Mouse (Mus musculus): Measurements from ENCODE around the gene Btbd9. TPM values are rescaled to one million over a fixed set of nuclear protein-coding genes. Genes with fewer than 3 reads are reported as not detected.

Gene Btbd9
- polyA plus RNA-seq, 1 experiment = 21.3 TPM

GRCm38 (mm10) chr17:30564407-30564806 is 11.9 kb downstream of the Btbd9 start:
- TF ChIP-seq POLR2A (IDR thresholded peaks at IDR 0.05; ENCODE audit: low read depth, low read length) = no peak
- H3K4me3 ChIP-seq (ENCODE audit: insufficient read depth, low read length) = no peak overlapping the region
- peaks cover 4% of the 10 kb centered on the region for H3K4me1 ChIP-seq (ENCODE audit: control insufficient read depth, insufficient read depth, low read length)
- no peak overlapping the region for H3K27ac ChIP-seq (ENCODE audit: insufficient read depth, low read length)

- no peak overlapping the region for H3K4me3 ChIP-seq (ENCODE audit: insufficient read depth, low read length)
- H3K27ac ChIP-seq (ENCODE audit: insufficient read depth, low read length) = no peak overlapping the region
- no peak for TF ChIP-seq POLR2A (IDR thresholded peaks at IDR 0.05; ENCODE audit: low read depth, low read length)
- TF ChIP-seq CTCF (IDR thresholded peaks at IDR 0.05; ENCODE audit: borderline replicate concordance, insufficient read depth, low read length) = no peak
- peaks cover 4% of the 10 kb centered on the region for H3K4me1 ChIP-seq (ENCODE audit: control insufficient read depth, insufficient read depth, low read length)
Measured at GRCm38 (mm10) chr17:30563484-30564075, 12.7 kb downstream of the Btbd9 start.

DNA sequence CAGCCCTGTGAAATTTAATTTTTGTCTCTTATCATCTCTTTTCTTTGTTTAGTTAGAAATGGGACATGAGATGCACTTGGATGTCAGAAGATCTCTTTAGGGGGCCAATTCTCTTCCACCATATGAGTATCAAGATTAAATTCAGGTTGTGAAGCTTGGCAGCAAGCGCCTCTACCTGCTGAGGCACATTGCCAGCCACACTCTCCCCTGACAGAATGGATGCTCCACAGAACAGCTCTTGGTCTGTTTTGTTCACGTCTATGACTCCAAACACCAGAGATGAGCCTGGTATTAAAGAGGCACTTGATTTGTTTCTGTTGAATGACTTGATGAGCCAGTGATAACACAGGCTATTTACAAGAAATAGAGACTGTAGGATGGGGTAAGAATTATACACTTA is 13.5 kb downstream of the Btbd9 start:
- Histone ChIP-seq H3K4me3 (ENCODE audit: insufficient read depth, low read length) (no peak overlapping the region), H3K27ac (ENCODE audit: insufficient read depth, low read length) (no peak overlapping the region), H3K4me1 (ENCODE audit: control insufficient read depth, insufficient read depth, low read length) (peaks cover 4% of the 10 kb centered on the region)
- no peak for TF ChIP-seq POLR2A (IDR thresholded peaks at IDR 0.05; ENCODE audit: low read depth, low read length)
- TF ChIP-seq CTCF (IDR thresholded peaks at IDR 0.05; ENCODE audit: borderline replicate concordance, insufficient read depth, low read length) = no peak

- H3K4me3 ChIP-seq (ENCODE audit: insufficient read depth, low read length) = no peak overlapping the region
- peaks cover 2% of the 10 kb centered on the region; the same call in 1 of the 2 replicates for H3K4me1 ChIP-seq (ENCODE audit: control insufficient read depth, insufficient read depth, low read length)
- H3K27ac ChIP-seq (ENCODE audit: insufficient read depth, low read length) = no peak overlapping the region
- no peak for TF ChIP-seq POLR2A (IDR thresholded peaks at IDR 0.05; ENCODE audit: low read depth, low read length)
- no peak for TF ChIP-seq CTCF (IDR thresholded peaks at IDR 0.05; ENCODE audit: borderline replicate concordance, insufficient read depth, low read length)
Measured at GRCm38 (mm10) chr17:30559536-30559935, 16.8 kb downstream of the Btbd9 start.

GRCm38 (mm10) chr17:30558623-30559022 is 17.7 kb downstream of the Btbd9 start:
- H3K27ac ChIP-seq (ENCODE audit: insufficient read depth, low read length) = no peak overlapping the region
- H3K4me3 ChIP-seq (ENCODE audit: insufficient read depth, low read length) = no peak overlapping the region
- H3K4me1 ChIP-seq (ENCODE audit: control insufficient read depth, insufficient read depth, low read length) = 0 out of 2 replicates have a peak, but pooled peaks cover 2% of the 10 kb centered on the region
- no peak for TF ChIP-seq CTCF (IDR thresholded peaks at IDR 0.05; ENCODE audit: borderline replicate concordance, insufficient read depth, low read length)
- TF ChIP-seq POLR2A (IDR thresholded peaks at IDR 0.05; ENCODE audit: low read depth, low read length) = no peak

- H3K4me3 ChIP-seq (ENCODE audit: insufficient read depth, low read length) = no peak overlapping the region
Measured at GRCm38 (mm10) chr17:30556512-30556911, 19.8 kb downstream of the Btbd9 start.

DNA sequence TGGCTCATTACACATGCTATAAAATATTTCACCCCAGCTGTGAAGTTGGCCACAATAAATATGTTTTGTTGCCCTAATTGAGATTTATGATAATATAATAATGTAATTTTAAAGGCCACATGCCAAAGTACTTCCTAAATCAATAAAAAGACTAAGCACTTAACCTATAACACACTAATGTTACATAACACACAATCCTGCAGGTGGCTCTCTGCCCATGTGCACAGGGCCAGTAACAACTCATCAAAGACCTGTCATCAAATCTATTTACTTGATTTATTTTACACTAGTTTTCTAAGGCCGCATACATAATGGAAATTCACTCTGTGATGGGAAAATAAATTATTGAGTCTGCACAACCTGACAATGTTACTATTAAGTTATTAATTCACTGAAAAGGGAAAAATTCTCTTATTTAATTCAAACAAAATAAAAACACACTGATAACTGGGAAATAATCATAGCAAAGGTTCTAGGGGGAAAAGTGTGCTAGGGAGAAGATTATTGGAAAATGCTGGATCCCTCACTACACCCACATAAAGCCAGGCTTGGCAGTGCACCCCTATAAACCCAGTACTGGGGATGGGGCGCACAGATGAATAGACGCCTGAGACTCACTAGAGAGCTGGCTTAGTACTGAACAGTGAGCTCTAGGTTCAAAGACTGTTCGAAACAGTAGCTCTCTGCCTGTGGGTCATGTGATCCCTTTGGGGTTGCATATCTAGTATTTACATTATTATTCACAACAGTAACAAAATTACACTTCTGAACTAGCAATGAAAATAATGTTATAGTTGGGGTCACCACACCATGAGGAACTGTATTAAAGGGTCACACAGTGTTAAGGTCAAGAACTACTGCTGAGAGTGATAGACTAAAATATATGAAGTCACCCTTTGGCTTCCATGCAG is 23.0 kb downstream of the Btbd9 start:
- Histone ChIP-seq H3K27ac (ENCODE audit: insufficient read depth, low read length) (no peak overlapping the region), H3K4me1 (ENCODE audit: control insufficient read depth, insufficient read depth, low read length) (peaks cover 14% of the 10 kb centered on the region), H3K4me3 (ENCODE audit: insufficient read depth, low read length) (no peak overlapping the region)
- TF ChIP-seq CTCF (IDR thresholded peaks at IDR 0.05; ENCODE audit: borderline replicate concordance, insufficient read depth, low read length) (no peak), POLR2A (IDR thresholded peaks at IDR 0.05; ENCODE audit: low read depth, low read length) (no peak)

More at GRCm38 (mm10) chr17:30556512-30556911, 19.8 kb downstream of the Btbd9 start:
- TF ChIP-seq POLR2A (IDR thresholded peaks at IDR 0.05; ENCODE audit: low read depth, low read length) = no peak
- TF ChIP-seq CTCF (IDR thresholded peaks at IDR 0.05; ENCODE audit: borderline replicate concordance, insufficient read depth, low read length) = no peak
- Histone ChIP-seq H3K4me1 (ENCODE audit: control insufficient read depth, insufficient read depth, low read length) (0 out of 2 replicates have a peak, but pooled peaks cover 2% of the 10 kb centered on the region), H3K27ac (ENCODE audit: insufficient read depth, low read length) (no peak overlapping the region)

- Histone ChIP-seq H3K4me3 (ENCODE audit: insufficient read depth, low read length) (no peak overlapping the region), H3K4me1 (ENCODE audit: control insufficient read depth, insufficient read depth, low read length) (peaks cover 24% of the 10 kb centered on the region), H3K27ac (ENCODE audit: insufficient read depth, low read length) (no peak overlapping the region)
- TF ChIP-seq POLR2A (IDR thresholded peaks at IDR 0.05; ENCODE audit: low read depth, low read length) = no peak
- no peak for TF ChIP-seq CTCF (IDR thresholded peaks at IDR 0.05; ENCODE audit: borderline replicate concordance, insufficient read depth, low read length)
Measured at GRCm38 (mm10) chr17:30550774-30551107, 25.5 kb downstream of the Btbd9 start.

- no peak for TF ChIP-seq POLR2A (IDR thresholded peaks at IDR 0.05; ENCODE audit: low read depth, low read length)
- no peak for TF ChIP-seq CTCF (IDR thresholded peaks at IDR 0.05; ENCODE audit: borderline replicate concordance, insufficient read depth, low read length)
- no peak overlapping the region for H3K27ac ChIP-seq (ENCODE audit: insufficient read depth, low read length)
- H3K4me3 ChIP-seq (ENCODE audit: insufficient read depth, low read length) = no peak overlapping the region
- H3K4me1 ChIP-seq (ENCODE audit: control insufficient read depth, insufficient read depth, low read length) = peaks cover 24% of the 10 kb centered on the region
Measured at GRCm38 (mm10) chr17:30549899-30550773, 26.2 kb downstream of the Btbd9 start.
